Mouse (Mus musculus) gastrocnemius, postnatal 14 days (tissue): ENCODE measurements around the gene Tex29. TPM values are rescaled to one million over a fixed set of nuclear protein-coding genes. Genes with fewer than 3 reads are reported as not detected.
A peak's percentile ranks its signal among the peaks of the same experiment; 100 is the strongest.

Source experiments
- DNase-seq: peaks from one replicate; pipeline ENCODE4 v3.0.0; 2021; ENCODE audit warnings: mixed read lengths
- intact Hi-C: fragments of 180-260 bp; cut with DNase I; formaldehyde crosslinking; loops from one replicate; pipeline ENCODE4 v1.15.1; 2025; ENCODE audit warnings: low total_unique reads
- long read RNA-seq, 2 experiments: library from polyadenylated mRNA; stranded (forward); transcript quantifications; one replicate each; pipeline ENCODE4 v2.0.0; 2021
- total RNA-seq, 2 experiments: library from RNA; stranded (reverse); gene quantifications; 2 replicates each; pipeline ENCODE4 v1.2.3; 2021

Tex29 gene
- not detected for total RNA-seq
- long read RNA-seq, experiment 1, result 0 reads
- long read RNA-seq, experiment 2, result 0 reads

GRCm38 (mm10) chr8:11840174-11840573, at the start of gene Tex29:
Tex29 (plus strand) TSS chr8:11840474.
- intact Hi-C loops, result no loop called here
- DNase-seq, result no peak

- no peak for DNase-seq
- intact Hi-C loops, result loop anchor here (5.0 kb wide), 1 partner anchor 43 kb away; no protein-coding TSS in a partner anchor
Observed at GRCm38 (mm10) chr8:11794956-11795355, 45.3 kb upstream of the Tex29 start.

DNA sequence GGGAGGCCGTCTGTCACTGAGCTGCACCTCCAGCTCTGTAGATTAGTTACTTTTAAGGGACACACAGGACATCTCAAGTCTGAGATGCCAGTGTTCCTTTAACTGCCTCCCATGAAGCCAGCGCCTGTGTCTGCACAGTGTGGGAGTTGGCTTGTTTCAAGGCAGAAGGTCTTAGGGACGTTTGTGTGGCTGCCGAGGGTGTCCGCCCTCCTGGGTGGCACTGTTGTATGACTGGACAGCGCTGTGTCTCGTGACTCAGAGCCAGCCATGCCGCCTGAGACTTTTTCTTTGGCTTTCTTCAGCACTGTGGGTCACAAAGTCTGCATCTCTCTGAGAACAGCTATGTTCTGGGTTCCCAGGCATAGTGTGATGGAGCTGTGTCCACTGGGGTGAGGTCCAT, 43.1 kb upstream of the Tex29 start:
- no peak for DNase-seq
- intact Hi-C loops, result loop anchor here (5.0 kb wide), 1 partner anchor 45 kb away; no protein-coding TSS in a partner anchor

DNA sequence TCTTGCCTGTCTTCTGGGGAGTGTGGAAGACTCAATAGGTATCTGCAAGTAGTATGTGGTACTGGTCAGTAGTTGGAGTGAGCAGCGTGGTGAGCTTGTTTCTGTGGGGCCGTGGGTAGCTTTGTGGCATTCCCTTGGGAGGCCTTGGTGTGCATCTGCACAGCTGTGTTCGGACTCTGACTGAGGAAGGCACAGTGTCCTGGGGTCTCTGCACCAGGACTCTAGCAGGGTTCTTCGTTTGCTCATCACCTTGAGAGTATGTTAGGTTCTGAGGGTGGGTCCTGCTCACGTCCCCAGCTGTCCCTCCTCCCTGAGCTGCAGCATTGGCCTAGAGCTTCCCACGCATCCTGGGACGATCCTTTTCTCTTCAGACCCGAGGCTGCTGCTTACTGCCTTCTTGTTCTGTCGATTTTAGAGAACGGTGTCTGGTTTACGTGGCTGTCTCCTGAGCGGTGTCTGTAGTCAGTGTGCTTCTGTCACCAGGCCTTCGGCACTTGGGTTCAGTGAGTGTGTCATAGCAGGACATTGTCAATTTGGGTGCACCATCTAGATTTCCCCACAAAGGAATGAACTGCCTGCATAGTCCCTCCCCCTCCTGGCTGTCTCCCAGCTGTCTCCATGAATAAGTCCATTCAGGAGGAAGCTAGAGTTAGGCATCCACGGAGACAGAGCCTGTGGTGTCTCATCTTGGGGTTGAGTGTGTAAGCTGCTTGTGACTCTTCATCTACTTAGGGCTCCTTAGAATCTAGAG, 42.4 kb upstream of the Tex29 start:
- intact Hi-C loops, result loop anchor here (5.0 kb wide), 1 partner anchor 46 kb away; no protein-coding TSS in a partner anchor
- peak; percentile 40 for DNase-seq

- DNase-seq, result no peak
- intact Hi-C loops, result loop anchor here (5.0 kb wide), 1 partner anchor 46 kb away; no protein-coding TSS in a partner anchor
Observed at GRCm38 (mm10) chr8:11798480-11798867, 41.8 kb upstream of the Tex29 start.

GRCm38 (mm10) chr8:11799098-11799497, 41.2 kb upstream of the Tex29 start:
- intact Hi-C loops, result loop anchor here (5.0 kb wide), 1 partner anchor 47 kb away; no protein-coding TSS in a partner anchor
- DNase-seq, result no peak

- intact Hi-C loops, result no loop called here
- DNase-seq, result no peak
Observed at GRCm38 (mm10) chr8:11800481-11800880, 39.8 kb upstream of the Tex29 start.

DNA sequence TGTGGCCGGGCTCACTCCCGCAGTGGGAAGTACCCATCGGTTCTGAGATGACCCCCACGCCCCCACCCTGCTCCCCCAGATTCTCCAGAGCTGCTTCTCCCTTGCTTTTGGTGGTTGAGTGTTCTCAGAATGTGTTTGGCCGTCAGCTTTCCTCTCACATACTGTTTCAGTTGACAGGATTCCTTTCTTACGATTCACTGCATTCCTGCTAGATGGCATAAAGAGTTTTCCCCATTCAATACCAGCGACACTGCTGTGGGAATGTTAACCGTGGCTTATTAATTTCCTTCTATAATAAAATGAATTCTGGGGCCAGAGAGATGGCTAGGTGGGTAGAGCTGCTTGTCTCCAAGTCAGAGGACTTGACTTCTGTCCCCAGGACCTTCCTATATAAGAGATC, 38.7 kb upstream of the Tex29 start:
- intact Hi-C loops, result no loop called here
- DNase-seq, result no peak

DNA sequence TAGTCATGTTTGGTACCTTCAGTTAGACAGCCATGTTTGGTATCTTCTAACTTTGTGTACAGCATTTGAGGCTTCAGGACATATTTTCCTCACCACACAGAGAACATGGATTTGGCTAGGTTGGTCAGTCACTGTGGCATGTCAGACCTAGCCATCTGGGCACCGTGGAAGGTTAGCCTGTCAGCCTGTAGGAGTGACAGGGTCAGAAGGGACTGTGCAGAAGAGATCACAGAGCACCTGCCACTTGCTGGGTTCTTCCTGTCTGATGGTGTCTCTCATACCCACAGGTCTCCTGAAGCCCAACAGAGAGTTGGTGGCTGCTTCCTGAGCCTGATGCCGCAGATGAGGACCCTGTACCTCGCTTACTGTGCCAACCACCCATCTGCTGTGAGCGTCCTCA, 35.4 kb upstream of the Tex29 start:
- DNase-seq, result no peak
- intact Hi-C loops, result no loop called here

GRCm38 (mm10) chr8:11806252-11806651, 34.0 kb upstream of the Tex29 start:
- intact Hi-C loops, result no loop called here
- no peak for DNase-seq

DNA sequence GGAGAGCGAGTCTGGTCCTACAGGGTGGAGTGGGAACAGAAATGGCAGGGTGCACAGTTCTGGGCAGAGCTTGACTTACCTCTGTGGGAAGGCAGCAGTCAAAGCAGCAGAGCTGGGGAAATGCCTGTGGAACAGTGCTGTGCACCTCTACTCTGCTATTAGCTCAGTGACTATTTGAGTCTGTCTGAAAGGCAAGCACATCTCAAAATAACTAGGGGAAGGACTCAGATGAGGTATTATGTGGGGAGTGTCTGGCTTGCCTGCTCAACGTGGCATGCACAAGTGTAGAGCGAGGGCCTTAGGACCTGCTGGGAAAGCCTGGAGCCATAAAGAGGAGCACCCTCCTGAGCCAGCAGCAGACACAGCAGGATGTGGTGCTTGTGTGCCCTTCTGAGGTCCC, 32.9 kb upstream of the Tex29 start:
- intact Hi-C loops, result no loop called here
- DNase-seq, result no peak

- intact Hi-C loops, result no loop called here
- no peak for DNase-seq
Observed at GRCm38 (mm10) chr8:11808047-11808446, 32.2 kb upstream of the Tex29 start.

- intact Hi-C loops, result no loop called here
- DNase-seq, result no peak
Observed at GRCm38 (mm10) chr8:11810426-11810825, 29.8 kb upstream of the Tex29 start.

DNA sequence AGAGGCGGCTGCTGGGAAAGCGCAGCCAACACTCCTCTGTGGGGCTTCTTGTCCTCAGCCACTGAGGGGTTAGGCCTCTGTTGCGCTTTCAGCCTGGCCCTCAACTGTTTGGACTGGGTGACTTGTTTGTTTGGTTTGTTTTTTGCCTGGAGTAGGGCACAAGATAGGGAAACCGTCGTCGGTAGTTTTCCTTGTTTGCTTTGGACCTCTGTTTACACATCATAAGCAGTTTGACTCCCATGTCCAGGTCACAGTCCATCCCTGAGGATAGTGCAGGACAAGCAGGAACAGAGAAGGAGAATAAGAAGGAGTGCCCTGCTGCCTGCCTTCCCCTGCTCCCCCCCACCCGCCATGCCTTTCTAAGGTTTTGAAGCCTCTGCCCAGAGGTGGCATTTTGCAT, 26.5 kb upstream of the Tex29 start:
- intact Hi-C loops, result no loop called here
- no peak for DNase-seq

DNA sequence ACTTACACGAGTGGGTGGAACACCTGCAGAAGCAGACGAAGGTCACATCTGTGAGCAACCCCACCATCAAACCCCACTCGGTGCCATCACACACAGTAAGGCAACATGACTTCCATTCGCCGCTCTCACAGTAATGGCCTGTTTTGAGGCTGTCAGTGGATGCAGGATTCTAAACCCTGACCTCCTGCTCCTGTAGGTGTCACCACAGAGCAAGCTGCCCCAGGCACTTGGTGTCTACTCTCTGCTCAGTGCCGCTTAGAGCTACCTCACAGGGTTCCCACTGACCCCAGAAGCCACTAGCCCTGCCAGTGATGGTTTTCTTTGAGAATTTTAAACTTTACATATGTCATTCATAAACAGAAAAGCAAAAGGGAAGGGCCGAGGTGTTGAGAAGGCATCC, 25.1 kb upstream of the Tex29 start:
- intact Hi-C loops, result no loop called here
- DNase-seq, result no peak

GRCm38 (mm10) chr8:11820136-11820535, 20.1 kb upstream of the Tex29 start:
- DNase-seq, result no peak
- intact Hi-C loops, result no loop called here

GRCm38 (mm10) chr8:11820568-11820967, 19.7 kb upstream of the Tex29 start:
- intact Hi-C loops, result no loop called here
- no peak for DNase-seq

DNA sequence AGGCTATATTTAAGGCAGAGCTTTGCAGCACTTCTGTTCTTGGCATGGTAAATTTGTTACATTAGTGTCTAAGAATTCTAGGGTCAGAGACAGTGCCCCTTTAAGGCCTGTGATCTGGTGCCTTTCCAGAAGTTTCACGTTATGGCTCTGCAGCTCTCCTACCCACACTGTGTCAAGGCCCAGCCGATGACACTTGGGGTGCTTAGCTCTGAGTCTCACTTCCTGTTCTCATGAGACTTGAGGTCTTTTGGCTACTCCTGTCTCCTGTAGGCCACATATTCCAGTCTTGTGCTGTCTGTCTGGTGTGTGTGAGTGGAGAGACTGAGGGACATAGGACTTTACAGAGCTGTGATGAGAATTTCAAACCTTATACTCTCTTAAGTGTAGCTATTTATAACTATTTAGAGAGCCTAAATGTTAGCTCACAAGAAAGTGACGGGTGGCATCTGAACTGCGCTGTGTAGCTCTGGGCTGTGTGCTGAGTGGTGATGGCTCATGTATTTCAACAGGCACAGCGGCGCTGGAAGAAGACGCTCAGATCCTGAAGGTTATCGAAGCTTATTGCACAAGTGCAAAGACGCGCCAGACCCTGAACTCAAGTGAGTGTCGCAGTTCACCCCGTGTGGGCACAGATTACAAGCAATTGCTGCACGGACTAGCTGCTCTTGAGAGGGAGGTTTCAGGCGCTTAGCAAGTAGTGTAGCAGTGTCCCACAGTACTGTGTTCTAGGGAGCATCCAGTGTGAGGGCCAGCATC, 18.6 kb upstream of the Tex29 start:
- intact Hi-C loops, result no loop called here
- no peak for DNase-seq

DNA sequence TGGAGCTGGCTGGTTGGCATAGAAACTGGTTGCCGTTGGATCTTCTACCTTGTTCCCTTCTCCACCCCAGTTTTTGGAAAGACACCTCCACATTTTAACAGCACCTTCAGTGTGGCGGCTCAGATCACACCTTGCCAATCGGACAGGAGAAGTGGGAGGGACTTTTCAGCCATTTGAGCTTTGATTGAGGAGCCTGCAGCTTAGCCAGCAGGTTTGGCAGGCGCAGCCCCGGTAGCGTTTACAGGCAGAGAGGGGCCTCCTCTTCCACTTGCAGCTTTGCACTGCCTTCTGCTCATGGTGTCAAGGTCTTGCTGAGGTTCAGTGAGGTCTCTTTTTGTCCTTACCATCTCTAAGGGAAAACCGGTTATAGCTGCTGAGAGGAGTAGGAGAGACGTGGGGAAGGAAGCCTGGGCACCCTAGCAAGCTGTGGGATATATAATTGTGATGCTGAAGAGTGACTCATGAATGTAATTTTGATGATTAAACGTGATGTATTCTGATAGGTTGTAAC, 17.7 kb upstream of the Tex29 start:
- intact Hi-C loops, result no loop called here
- DNase-seq, result no peak

DNA sequence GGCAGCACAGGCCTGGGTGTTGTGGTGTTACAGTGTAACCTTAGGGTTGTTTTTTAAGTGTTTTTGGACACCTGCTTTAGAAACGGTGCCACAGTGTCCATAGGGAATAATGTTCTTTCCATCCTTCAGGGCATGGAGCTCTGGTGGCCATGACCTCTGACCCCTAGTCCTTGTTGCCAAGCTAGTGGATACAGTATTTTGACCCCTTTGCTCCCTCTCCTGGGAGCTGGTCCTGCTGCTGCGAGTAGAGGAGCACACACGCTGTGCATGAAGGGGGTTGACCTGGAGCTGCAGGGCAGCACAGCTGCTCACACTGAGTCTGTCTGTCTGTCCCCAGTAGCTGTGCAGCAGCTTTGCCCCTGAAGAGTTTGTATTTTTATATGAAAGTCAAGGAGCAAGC, 14.5 kb upstream of the Tex29 start:
- no peak for DNase-seq
- intact Hi-C loops, result no loop called here

DNA sequence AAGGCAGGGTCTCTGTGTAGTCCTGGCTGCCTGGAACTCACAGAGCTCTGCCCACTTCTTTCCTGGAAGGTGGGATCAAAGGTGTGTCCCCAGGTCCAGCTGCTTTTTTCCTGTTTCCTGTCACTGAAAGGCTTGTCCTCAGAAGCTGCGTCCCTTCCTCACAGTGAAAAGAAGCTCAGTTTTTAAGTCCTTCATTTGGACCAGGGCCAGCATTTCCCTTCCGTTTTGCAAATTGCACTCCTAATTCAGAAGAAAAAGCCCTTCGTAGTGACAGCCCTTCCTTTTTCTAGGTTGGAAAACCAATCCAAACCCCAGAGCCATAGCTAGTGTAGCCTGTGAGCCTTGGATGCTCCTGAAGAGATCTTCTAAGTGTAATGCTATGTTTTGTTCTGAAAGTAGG, 13.0 kb upstream of the Tex29 start:
- DNase-seq, result no peak
- intact Hi-C loops, result no loop called here
